Mouse (Mus musculus): ENCODE data around the gene Fam102b.

The Fam102b gene

GRCm38 (mm10) chr3:109010489-109011260, 16.7 kb downstream of the Fam102b start:
- DNase-seq (ENCODE audit: low read depth), result peak; percentile 93

GRCm38 (mm10) chr3:109008180-109008579, 19.2 kb downstream of the Fam102b start:
- no peak for DNase-seq (ENCODE audit: low read depth)

- DNase-seq (ENCODE audit: low read depth), result peak; percentile 8
Observed at GRCm38 (mm10) chr3:109005777-109006176, 21.6 kb downstream of the Fam102b start.

GRCm38 (mm10) chr3:108999173-108999572, 28.2 kb downstream of the Fam102b start:
- DNase-seq (ENCODE audit: low read depth), result no peak

- no peak for DNase-seq (ENCODE audit: low read depth)
Observed at GRCm38 (mm10) chr3:108997762-108998161, 29.6 kb downstream of the Fam102b start.

- DNase-seq (ENCODE audit: low read depth), result no peak
Observed at GRCm38 (mm10) chr3:108997284-108997683, 30.1 kb downstream of the Fam102b start.

- DNase-seq (ENCODE audit: low read depth), result no peak
Observed at GRCm38 (mm10) chr3:108995379-108995778, 32.0 kb downstream of the Fam102b start.

GRCm38 (mm10) chr3:108994477-108994876, 32.9 kb downstream of the Fam102b start:
- DNase-seq (ENCODE audit: low read depth), result no peak

- no peak for DNase-seq (ENCODE audit: low read depth)
Observed at GRCm38 (mm10) chr3:108989971-108990548, 37.3 kb downstream of the Fam102b start.

- no peak for DNase-seq (ENCODE audit: low read depth)
Observed at GRCm38 (mm10) chr3:108987009-108987659, 40.3 kb downstream of the Fam102b start.

- DNase-seq (ENCODE audit: low read depth), result no peak
Observed at GRCm38 (mm10) chr3:108986534-108986933, 40.9 kb downstream of the Fam102b start.

- DNase-seq (ENCODE audit: low read depth), result no peak
Observed at GRCm38 (mm10) chr3:108983989-108984388, 43.4 kb downstream of the Fam102b start.

GRCm38 (mm10) chr3:108981946-108982345, 45.5 kb downstream of the Fam102b start:
- no peak for DNase-seq (ENCODE audit: low read depth)

- peak; percentile 39 for DNase-seq (ENCODE audit: low read depth)
Observed at GRCm38 (mm10) chr3:108977340-108978030, 49.9 kb downstream of the Fam102b start.

- no peak for DNase-seq (ENCODE audit: low read depth)
Observed at GRCm38 (mm10) chr3:108974920-108975485, 52.4 kb downstream of the Fam102b start.

GRCm38 (mm10) chr3:108973980-108974660, 53.3 kb downstream of the Fam102b start:
- DNase-seq (ENCODE audit: low read depth), result no peak

- DNase-seq (ENCODE audit: low read depth), result no peak
Observed at GRCm38 (mm10) chr3:108966051-108966450, 61.4 kb downstream of the Fam102b start.

- DNase-seq (ENCODE audit: low read depth), result no peak
Observed at GRCm38 (mm10) chr3:108964361-108965044, 62.9 kb downstream of the Fam102b start.

- no peak for DNase-seq (ENCODE audit: low read depth)
Observed at GRCm38 (mm10) chr3:108963776-108964175, 63.6 kb downstream of the Fam102b start.

- no peak for DNase-seq (ENCODE audit: low read depth)
Observed at GRCm38 (mm10) chr3:108963278-108963677, 64.1 kb downstream of the Fam102b start.

- DNase-seq (ENCODE audit: low read depth), result no peak
Observed at GRCm38 (mm10) chr3:108961655-108962054, 65.8 kb downstream of the Fam102b start.

Data from NIH3T3 (cell line).